Mouse (Mus musculus): ENCODE measurements around the gene Slc31a2. TPM values are rescaled to one million over a fixed set of nuclear protein-coding genes. Genes with fewer than 3 reads are reported as not detected.

Slc31a2 gene
- total and polyA plus RNA-seq, 3 experiments = 19.1 to 22.9 (median 19.9) TPM

DNA sequence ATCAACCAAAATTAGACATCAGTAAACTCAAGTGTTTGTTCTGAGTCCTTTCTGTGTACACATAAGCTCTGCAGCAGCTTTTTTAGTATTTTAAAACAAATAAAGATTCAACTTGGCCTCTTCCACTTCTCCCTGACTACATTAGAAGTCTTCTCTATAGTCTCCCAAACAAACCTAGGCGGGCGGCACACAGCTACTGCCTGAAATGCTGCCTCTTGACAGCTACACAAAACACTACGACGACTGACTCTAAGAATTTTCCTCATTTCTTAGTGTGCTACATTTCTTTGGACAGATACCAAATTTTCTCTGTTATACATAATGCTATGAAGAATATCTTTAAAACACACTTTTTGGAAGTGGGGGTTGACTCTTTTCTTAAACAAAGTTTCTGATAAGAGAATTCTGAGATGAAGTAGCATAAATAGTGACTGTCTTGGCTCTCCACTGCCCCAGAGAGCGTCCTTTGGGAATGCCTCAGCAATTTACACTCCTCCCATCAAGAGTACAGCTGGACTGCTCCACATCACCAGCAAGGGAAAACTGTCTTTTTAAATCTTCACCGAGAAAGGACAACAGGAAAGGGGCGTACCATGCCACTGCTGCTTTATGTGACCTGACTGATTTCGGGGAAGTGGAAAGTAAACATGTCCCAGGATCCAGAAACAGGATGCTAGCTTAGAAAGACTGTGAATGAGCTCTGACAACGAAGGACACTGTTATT, 85.4 kb downstream of the Slc31a2 start:
- intact Hi-C loops (cut with DNase I) = loop anchor here (5.0 kb wide), 1 partner anchor 60 kb away; the partner anchor contains the start of genes Cdc26 and Prpf4
- Histone ChIP-seq H3K4me1 (ENCODE audit: control insufficient read depth, insufficient read depth, low read length) (peaks cover 9% of the 10 kb centered on the region), H3K79me2 (replicated peaks; ENCODE audit: control insufficient read depth, insufficient read depth, low read length) (no peaks in the 10 kb centered on the region), H3K27me3 (ENCODE audit: control insufficient read depth, insufficient read depth, low read length) (no peaks in the 10 kb centered on the region), H3K4me3 (no peak overlapping the region), H3K9ac (ENCODE audit: low read depth, low read length) (no peak overlapping the region), H3K27ac (peak overlapping the region; percentile 34), H3K36me3 (ENCODE audit: control insufficient read depth, insufficient read depth, low read length) (peaks cover 14% of the 10 kb centered on the region)
- peak in 1 of 2 experiments; percentile 18 for DNase-seq
- 39% methylated on average over 9 of the region's 9 CpGs for WGBS
- TF ChIP-seq CTCF (IDR thresholded peaks at IDR 0.05) (no peak), EP300 (IDR thresholded peaks at IDR 0.05; ENCODE audit: insufficient read depth, low read depth, low read length) (no peak), POLR2A (IDR thresholded peaks at IDR 0.05; ENCODE audit: insufficient read depth, low read depth, low read length) (no peak)

Other genes with a start within 250 kb of the Slc31a2 start
- not detected for gene Mup20, start 208.4 kb upstream of the Slc31a2 start, total RNA-seq (2021)
- not detected in 2 replicates for gene Mup20, start 208.4 kb upstream of the Slc31a2 start, polyA plus RNA-seq (2012; rRNA removed)
- not detected for gene Mup3, start 175.2 kb upstream of the Slc31a2 start, total RNA-seq (2021)
- gene Mup3, start 175.2 kb upstream of the Slc31a2 start, polyA plus RNA-seq (2012; rRNA removed) = 0.50 TPM in 1 of 2 replicates, not detected in the other
- gene Mup21, start 111.7 kb upstream of the Slc31a2 start, total RNA-seq (2021) = not detected
- not detected in 2 replicates for gene Mup21, start 111.7 kb upstream of the Slc31a2 start, polyA plus RNA-seq (2012; rRNA removed)
- 1 to 10 TPM; 1.5 to 2.0 TPM for gene Zfp37, start 31.5 kb upstream of the Slc31a2 start, total RNA-seq (2021)
- gene Zfp37, start 31.5 kb upstream of the Slc31a2 start, polyA plus RNA-seq (2012; rRNA removed) = 0.25 and 0.88 TPM in 2 replicates
- gene Fkbp15, start 98.0 kb downstream of the Slc31a2 start, total RNA-seq (2021) = 10 to 100 TPM; 16.6 to 19.6 TPM
- 14.7 and 19.4 TPM in 2 replicates for gene Fkbp15, start 98.0 kb downstream of the Slc31a2 start, polyA plus RNA-seq (2012; rRNA removed)
- 10 to 100 TPM; 17.4 to 19.1 TPM for gene Slc31a1, start 98.2 kb downstream of the Slc31a2 start, total RNA-seq (2021)
- gene Slc31a1, start 98.2 kb downstream of the Slc31a2 start, polyA plus RNA-seq (2012; rRNA removed) = 14.8 and 25.5 TPM in 2 replicates
- gene Cdc26, start 146.1 kb downstream of the Slc31a2 start, total RNA-seq (2021) = 10 to 100 TPM; 44.6 to 47.7 TPM
- 23.8 and 49.8 TPM in 2 replicates for gene Cdc26, start 146.1 kb downstream of the Slc31a2 start, polyA plus RNA-seq (2012; rRNA removed)
- gene Prpf4, start 146.2 kb downstream of the Slc31a2 start, total RNA-seq (2021) = 1 to 10 TPM; 9.9 TPM
- gene Prpf4, start 146.2 kb downstream of the Slc31a2 start, polyA plus RNA-seq (2012; rRNA removed) = 7.4 and 11.3 TPM in 2 replicates
- not detected for gene Rnf183, start 172.7 kb downstream of the Slc31a2 start, total RNA-seq (2021)
- gene Rnf183, start 172.7 kb downstream of the Slc31a2 start, polyA plus RNA-seq (2012; rRNA removed) = not detected in 2 replicates
- gene Wdr31, start 208.3 kb downstream of the Slc31a2 start, total RNA-seq (2021) = under 1 TPM; 0.20 to 0.57 TPM
- 0.35 and 0.50 TPM in 2 replicates for gene Wdr31, start 208.3 kb downstream of the Slc31a2 start, polyA plus RNA-seq (2012; rRNA removed)
- gene Bspry, start 217.5 kb downstream of the Slc31a2 start, total RNA-seq (2021) = under 1 TPM; 0.09 to 0.13 TPM
- gene Bspry, start 217.5 kb downstream of the Slc31a2 start, polyA plus RNA-seq (2012; rRNA removed) = 0.41 and 1.2 TPM in 2 replicates
- 1 to 10 TPM; 3.9 to 4.0 TPM for gene Hdhd3, start 240.9 kb downstream of the Slc31a2 start, total RNA-seq (2021)
- 9.0 and 11.2 TPM in 2 replicates for gene Hdhd3, start 240.9 kb downstream of the Slc31a2 start, polyA plus RNA-seq (2012; rRNA removed)

Data from heart, adult 2 months (tissue).